Mouse (Mus musculus) olfactory bulb, adult 2 months (tissue): Measurements from ENCODE around the gene Chfr.

Source experiments
- CTCF ChIP-seq: fragments of 200-500 bp; IDR thresholded peaks from 2 replicates; pipeline ENCODE4 v1.5.1; 2012; ENCODE audit warnings: low read depth, mild to moderate bottlenecking, low read length, moderate library complexity; ENCODE audit not compliant: insufficient read depth
- POLR2A ChIP-seq: fragments of 200-500 bp; IDR thresholded peaks from 2 replicates; pipeline ENCODE4 v1.6.1; 2012; ENCODE audit warnings: mild to moderate bottlenecking, low read depth, low read length, moderate library complexity; ENCODE audit not compliant: insufficient read depth

GRCm38 (mm10) chr5:110136087-110136464 lies 434 bp downstream of the Chfr start:
- TF ChIP-seq CTCF (no peak), POLR2A (no peak)
